Mouse (Mus musculus): ENCODE data around the gene Nr1h2. TPM values are rescaled to one million over a fixed set of nuclear protein-coding genes. Genes with fewer than 3 reads are reported as not detected.

Gene Nr1h2
- polyA plus RNA-seq, 1 experiment from 2014 or later: 70.9 TPM

GRCm38 (mm10) chr7:44520990-44521389 is 32.8 kb downstream of the Nr1h2 start:
- Histone ChIP-seq H3K9me3 (no peaks in the 10 kb centered on the region), H3K27ac (no peak overlapping the region), H3K9ac (no peak overlapping the region), H3K4me1 (replicated peaks) (peaks cover 13% of the 10 kb centered on the region), H3K36me3 (no peaks in the 10 kb centered on the region), H3K4me3 (no peak overlapping the region), H3K27me3 (peaks cover 69% of the 10 kb centered on the region), H3K4me2 (no peak overlapping the region)
- WGBS: 65% methylated on average over 3 of the region's 3 CpGs
- ATAC-seq (ENCODE audit: low FRiP score): no peak

- no peak overlapping the region for H3K9ac ChIP-seq
- ATAC-seq (ENCODE audit: low FRiP score): no peak
- peaks cover 57% of the 10 kb centered on the region for H3K27me3 ChIP-seq
- H3K4me2 ChIP-seq: no peak overlapping the region
- peaks cover 5% of the 10 kb centered on the region for H3K4me1 ChIP-seq (replicated peaks)
- no peak overlapping the region for H3K4me3 ChIP-seq
- no peaks in the 10 kb centered on the region for H3K9me3 ChIP-seq
- 73% methylated on average over 9 of the region's 9 CpGs for WGBS
- H3K27ac ChIP-seq: no peak overlapping the region
- no peaks in the 10 kb centered on the region for H3K36me3 ChIP-seq
Measured at GRCm38 (mm10) chr7:44519240-44519913, 34.4 kb downstream of the Nr1h2 start.

DNA sequence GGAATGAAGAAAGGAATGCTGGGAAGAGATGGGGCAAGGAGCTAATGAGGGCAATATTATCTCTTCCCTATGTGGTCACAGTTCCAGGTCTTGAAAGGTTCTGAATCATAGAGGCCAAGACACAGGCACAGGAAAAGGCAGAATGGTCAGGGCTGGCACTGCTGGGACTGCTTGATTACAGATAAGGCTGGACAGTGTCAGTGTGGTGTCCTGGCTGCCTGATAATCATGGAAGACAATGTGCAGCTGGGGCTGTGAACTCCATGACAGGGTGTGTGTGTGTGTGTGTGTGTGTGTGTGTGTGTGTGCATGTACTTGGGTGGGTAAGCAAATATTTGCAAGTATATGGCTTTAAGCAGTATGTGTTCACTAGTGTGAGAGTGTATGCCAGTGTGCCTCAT is 46.3 kb downstream of the Nr1h2 start:
- Histone ChIP-seq H3K4me2 (no peak overlapping the region), H3K4me3 (no peak overlapping the region), H3K9me3 (0 out of 2 replicates have a peak, but pooled peaks cover 3% of the 10 kb centered on the region), H3K9ac (no peak overlapping the region), H3K36me3 (no peaks in the 10 kb centered on the region), H3K27me3 (peaks cover 33% of the 10 kb centered on the region), H3K27ac (no peak overlapping the region), H3K4me1 (replicated peaks) (no peaks in the 10 kb centered on the region)
- no peak for ATAC-seq (ENCODE audit: low FRiP score)

DNA sequence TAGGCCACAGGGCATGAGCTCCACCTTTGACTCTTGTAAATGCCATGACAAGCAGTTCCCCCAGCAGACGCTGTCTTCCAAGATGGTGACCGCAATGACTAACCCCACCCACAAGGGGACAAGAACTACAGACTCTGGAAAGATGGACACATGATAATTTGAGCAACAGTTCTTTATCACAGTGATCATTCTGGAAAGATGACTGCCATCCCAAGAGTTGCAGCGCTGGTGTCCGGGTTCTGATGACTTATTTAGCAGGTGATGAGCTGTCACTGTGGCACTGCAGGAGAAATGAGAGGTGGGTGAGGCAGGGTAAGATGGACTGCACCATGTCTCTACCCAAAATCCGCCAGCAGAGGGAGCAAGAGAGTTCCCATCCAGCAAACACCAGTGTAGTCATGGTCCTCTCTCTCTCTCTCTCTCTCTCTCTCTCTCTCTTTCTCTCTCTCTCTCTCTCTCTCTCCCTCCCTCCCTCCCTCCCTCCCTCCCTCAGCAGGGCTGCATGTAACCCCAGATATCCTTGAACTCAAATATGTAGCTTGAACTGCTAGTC is 52.1 kb downstream of the Nr1h2 start:
- no peaks in the 10 kb centered on the region for H3K36me3 ChIP-seq
- no peak overlapping the region for H3K4me2 ChIP-seq
- H3K27me3 ChIP-seq: 0 out of 2 replicates have a peak, but pooled peaks cover 8% of the 10 kb centered on the region
- no peak overlapping the region for H3K9ac ChIP-seq
- 37% methylated on average over 5 of the region's 5 CpGs for WGBS
- 0 out of 2 replicates have a peak, but pooled peaks cover 3% of the 10 kb centered on the region for H3K9me3 ChIP-seq
- peaks cover 11% of the 10 kb centered on the region for H3K4me1 ChIP-seq (replicated peaks)
- no peak overlapping the region for H3K4me3 ChIP-seq
- H3K27ac ChIP-seq: no peak overlapping the region
- no peak for ATAC-seq (ENCODE audit: low FRiP score)

GRCm38 (mm10) chr7:44500046-44500445 is 53.7 kb downstream of the Nr1h2 start:
- WGBS: 69% methylated on average over 20 of the region's 20 CpGs
- Histone ChIP-seq H3K27me3 (0 out of 2 replicates have a peak, but pooled peaks cover 8% of the 10 kb centered on the region), H3K4me1 (replicated peaks) (peaks cover 19% of the 10 kb centered on the region), H3K36me3 (no peaks in the 10 kb centered on the region), H3K9me3 (0 out of 2 replicates have a peak, but pooled peaks cover 3% of the 10 kb centered on the region), H3K9ac (no peak overlapping the region), H3K4me3 (no peak overlapping the region), H3K4me2 (no peak overlapping the region), H3K27ac (no peak overlapping the region)
- no peak for ATAC-seq (ENCODE audit: low FRiP score)

Small RNA genes lying within 50 kb of the gene (microRNA-seq; reads per million reads assigned to microRNA genes)
- gene Mir7053: not detected

Other genes with a start within 250 kb of the Nr1h2 start
- gene Clec11a, start 247.0 kb downstream of the Nr1h2 start, polyA plus RNA-seq (2015; fragmentation: Nextera tagmentation; extraction: Ambion mirVana): 3.4 and 3.9 TPM in 2 replicates
- 31.7 and 32.6 TPM in 2 replicates for gene Shank1, start 243.7 kb downstream of the Nr1h2 start, polyA plus RNA-seq (2015; fragmentation: Nextera tagmentation; extraction: Ambion mirVana)
- gene Syt3, start 169.8 kb downstream of the Nr1h2 start, polyA plus RNA-seq (2015; fragmentation: Nextera tagmentation; extraction: Ambion mirVana): 26.1 and 27.7 TPM in 2 replicates
- 1.8 and 2.4 TPM in 2 replicates for gene 1700008O03Rik, start 168.1 kb downstream of the Nr1h2 start, polyA plus RNA-seq (2015; fragmentation: Nextera tagmentation; extraction: Ambion mirVana)
- gene Lrrc4b, start 124.9 kb downstream of the Nr1h2 start, polyA plus RNA-seq (2015; fragmentation: Nextera tagmentation; extraction: Ambion mirVana): 14.6 and 15.6 TPM in 2 replicates
- gene Aspdh, start 88.6 kb downstream of the Nr1h2 start, polyA plus RNA-seq (2015; fragmentation: Nextera tagmentation; extraction: Ambion mirVana): 5.6 and 6.5 TPM in 2 replicates
- gene Josd2, start 86.0 kb downstream of the Nr1h2 start, polyA plus RNA-seq (2015; fragmentation: Nextera tagmentation; extraction: Ambion mirVana): 45.8 and 46.2 TPM in 2 replicates
- gene Emc10, start 57.4 kb downstream of the Nr1h2 start, polyA plus RNA-seq (2015; fragmentation: Nextera tagmentation; extraction: Ambion mirVana): 121 and 126 TPM in 2 replicates
- 32.2 and 37.4 TPM in 2 replicates for gene Fam71e1, start 57.4 kb downstream of the Nr1h2 start, polyA plus RNA-seq (2015; fragmentation: Nextera tagmentation; extraction: Ambion mirVana)
- gene Mybpc2, start 29.3 kb downstream of the Nr1h2 start, polyA plus RNA-seq (2015; fragmentation: Nextera tagmentation; extraction: Ambion mirVana): 0.08 and 0.18 TPM in 2 replicates
- not detected in 2 replicates for gene Spib, start 21.9 kb downstream of the Nr1h2 start, polyA plus RNA-seq (2015; fragmentation: Nextera tagmentation; extraction: Ambion mirVana)
- gene Pold1, start 5.1 kb downstream of the Nr1h2 start, polyA plus RNA-seq (2015; fragmentation: Nextera tagmentation; extraction: Ambion mirVana): 24.4 and 28.8 TPM in 2 replicates
- 1.1 and 1.7 TPM in 2 replicates for gene Napsa, start 18.4 kb upstream of the Nr1h2 start, polyA plus RNA-seq (2015; fragmentation: Nextera tagmentation; extraction: Ambion mirVana)
- 4.4 and 5.0 TPM in 2 replicates for gene Kcnc3, start 36.7 kb upstream of the Nr1h2 start, polyA plus RNA-seq (2015; fragmentation: Nextera tagmentation; extraction: Ambion mirVana)
- 1.9 and 2.3 TPM in 2 replicates for gene Myh14, start 116.9 kb upstream of the Nr1h2 start, polyA plus RNA-seq (2015; fragmentation: Nextera tagmentation; extraction: Ambion mirVana)
- gene Izumo2, start 154.8 kb upstream of the Nr1h2 start, polyA plus RNA-seq (2015; fragmentation: Nextera tagmentation; extraction: Ambion mirVana): not detected in 2 replicates
- 28.4 and 33.0 TPM in 2 replicates for gene Vrk3, start 194.5 kb upstream of the Nr1h2 start, polyA plus RNA-seq (2015; fragmentation: Nextera tagmentation; extraction: Ambion mirVana)
- 0.78 and 0.91 TPM in 2 replicates for gene Zfp473, start 197.1 kb upstream of the Nr1h2 start, polyA plus RNA-seq (2015; fragmentation: Nextera tagmentation; extraction: Ambion mirVana)

All from hindbrain, embryonic 13.5 days (tissue).